Mouse (Mus musculus): Measurements from ENCODE around the gene Vmn1r173. TPM values are rescaled to one million over a fixed set of nuclear protein-coding genes. Genes with fewer than 3 reads are reported as not detected.
"Not testable (repeated sequence)": the region's sequence is repeated elsewhere in the genome, so short reads cannot be mapped to it uniquely, and the experiment has no call there.

Vmn1r173 gene
- polyA plus RNA-seq (2016; fragmentation: Nextera tagmentation; extraction: Ambion mirVana): not detected in 2 replicates

DNA sequence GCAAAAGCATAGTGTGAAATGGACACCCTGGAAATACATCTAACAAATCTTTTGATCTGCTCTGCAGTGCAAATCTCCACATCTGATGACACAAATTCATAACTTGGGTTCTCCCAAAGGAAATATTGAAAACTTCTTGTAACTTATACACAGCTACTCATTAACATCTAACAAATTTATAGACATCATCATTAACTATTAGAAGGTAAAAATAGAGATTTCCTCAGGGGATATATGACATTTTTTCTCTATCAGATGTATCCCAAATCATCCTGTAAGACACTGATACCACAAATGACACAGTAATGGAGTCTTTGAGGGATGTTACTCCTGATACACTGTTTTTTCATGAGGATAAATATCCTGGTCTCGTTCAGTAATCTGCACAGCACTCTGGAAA, at the start of gene Vmn1r173:
Gene Vmn1r173, plus strand, starts transcription at position 301 of the 400 bp plus-strand sequence.
- 73% methylated on average over 1 of the region's 1 CpGs for WGBS
- not testable (repeated sequence) for H3K27me3 ChIP-seq (ENCODE audit: low read depth, poor library complexity, severe bottlenecking); H3K36me3 ChIP-seq; H3K4me1 ChIP-seq; DNase-seq (ENCODE audit: low spot score); H3K4me3 ChIP-seq; H3K27ac ChIP-seq; H3K9me3 ChIP-seq (replicated peaks)

GRCm38 (mm10) chr7:23658016-23658415, 42.5 kb upstream of the Vmn1r173 start, which contains the start of gene Vmn1r172:
Gene Vmn1r172, plus strand, starts transcription at chr7:23658316.
- no peaks in the 10 kb centered on the region for H3K36me3 ChIP-seq
- no peak within 1 kb of the TSS for H3K27ac ChIP-seq
- 75% methylated on average over 2 of the region's 2 CpGs for WGBS
- H3K9me3 ChIP-seq (replicated peaks): peaks cover under 1% of the 10 kb centered on the region; the same call in 1 of the 2 replicates
- no peaks in the 10 kb centered on the region for H3K27me3 ChIP-seq (ENCODE audit: low read depth, poor library complexity, severe bottlenecking)
- DNase-seq (ENCODE audit: low spot score): no peak
- H3K4me3 ChIP-seq: no peak within 1 kb of the TSS
- no peaks in the 10 kb centered on the region for H3K4me1 ChIP-seq

GRCm38 (mm10) chr7:23751970-23752369, 51.5 kb downstream of the Vmn1r173 start, which contains the start of gene Vmn1r174:
Gene Vmn1r174, plus strand, starts transcription at chr7:23752270.
- not testable (repeated sequence) for DNase-seq (ENCODE audit: low spot score)

More at GRCm38 (mm10) chr7:23751970-23752369, 51.5 kb downstream of the Vmn1r173 start, which contains the start of gene Vmn1r174:
- not testable (repeated sequence) for H3K9me3 ChIP-seq (replicated peaks); H3K4me3 ChIP-seq; H3K4me1 ChIP-seq; H3K27ac ChIP-seq; H3K36me3 ChIP-seq; H3K27me3 ChIP-seq (ENCODE audit: low read depth, poor library complexity, severe bottlenecking)
- WGBS: 60% methylated on average over 1 of the region's 1 CpGs

Other genes with a start within 250 kb of the Vmn1r173 start
- gene Vmn1r167, start 193.5 kb upstream of the Vmn1r173 start, polyA plus RNA-seq (2016; fragmentation: Nextera tagmentation; extraction: Ambion mirVana): not detected in 2 replicates
- gene Vmn1r168, start 161.0 kb upstream of the Vmn1r173 start, polyA plus RNA-seq (2016; fragmentation: Nextera tagmentation; extraction: Ambion mirVana): not detected in 2 replicates
- gene Vmn1r169, start 125.2 kb upstream of the Vmn1r173 start, polyA plus RNA-seq (2016; fragmentation: Nextera tagmentation; extraction: Ambion mirVana): not detected in 2 replicates
- not detected in 2 replicates for gene Vmn1r170, start 94.5 kb upstream of the Vmn1r173 start, polyA plus RNA-seq (2016; fragmentation: Nextera tagmentation; extraction: Ambion mirVana)
- gene Vmn1r171, start 70.0 kb upstream of the Vmn1r173 start, polyA plus RNA-seq (2016; fragmentation: Nextera tagmentation; extraction: Ambion mirVana): not detected in 2 replicates
- gene Vmn1r172, start 42.4 kb upstream of the Vmn1r173 start, polyA plus RNA-seq (2016; fragmentation: Nextera tagmentation; extraction: Ambion mirVana): not detected in 2 replicates
- gene Vmn1r174, start 51.6 kb downstream of the Vmn1r173 start, polyA plus RNA-seq (2016; fragmentation: Nextera tagmentation; extraction: Ambion mirVana): not detected in 2 replicates
- not detected in 2 replicates for gene Vmn1r175, start 109.9 kb downstream of the Vmn1r173 start, polyA plus RNA-seq (2016; fragmentation: Nextera tagmentation; extraction: Ambion mirVana)
- not detected in 2 replicates for gene Vmn1r176, start 136.7 kb downstream of the Vmn1r173 start, polyA plus RNA-seq (2016; fragmentation: Nextera tagmentation; extraction: Ambion mirVana)
- not detected in 2 replicates for gene Vmn1r177, start 165.7 kb downstream of the Vmn1r173 start, polyA plus RNA-seq (2016; fragmentation: Nextera tagmentation; extraction: Ambion mirVana)
- gene Vmn1r178, start 191.3 kb downstream of the Vmn1r173 start, polyA plus RNA-seq (2016; fragmentation: Nextera tagmentation; extraction: Ambion mirVana): not detected in 2 replicates
- not detected in 2 replicates for gene Vmn1r179, start 226.3 kb downstream of the Vmn1r173 start, polyA plus RNA-seq (2016; fragmentation: Nextera tagmentation; extraction: Ambion mirVana)
- gene Vmn1r180, start 249.9 kb downstream of the Vmn1r173 start, polyA plus RNA-seq (2016; fragmentation: Nextera tagmentation; extraction: Ambion mirVana): not detected in 2 replicates